Mouse (Mus musculus): ENCODE results near the gene Ruvbl1.

Gene Ruvbl1

DNA sequence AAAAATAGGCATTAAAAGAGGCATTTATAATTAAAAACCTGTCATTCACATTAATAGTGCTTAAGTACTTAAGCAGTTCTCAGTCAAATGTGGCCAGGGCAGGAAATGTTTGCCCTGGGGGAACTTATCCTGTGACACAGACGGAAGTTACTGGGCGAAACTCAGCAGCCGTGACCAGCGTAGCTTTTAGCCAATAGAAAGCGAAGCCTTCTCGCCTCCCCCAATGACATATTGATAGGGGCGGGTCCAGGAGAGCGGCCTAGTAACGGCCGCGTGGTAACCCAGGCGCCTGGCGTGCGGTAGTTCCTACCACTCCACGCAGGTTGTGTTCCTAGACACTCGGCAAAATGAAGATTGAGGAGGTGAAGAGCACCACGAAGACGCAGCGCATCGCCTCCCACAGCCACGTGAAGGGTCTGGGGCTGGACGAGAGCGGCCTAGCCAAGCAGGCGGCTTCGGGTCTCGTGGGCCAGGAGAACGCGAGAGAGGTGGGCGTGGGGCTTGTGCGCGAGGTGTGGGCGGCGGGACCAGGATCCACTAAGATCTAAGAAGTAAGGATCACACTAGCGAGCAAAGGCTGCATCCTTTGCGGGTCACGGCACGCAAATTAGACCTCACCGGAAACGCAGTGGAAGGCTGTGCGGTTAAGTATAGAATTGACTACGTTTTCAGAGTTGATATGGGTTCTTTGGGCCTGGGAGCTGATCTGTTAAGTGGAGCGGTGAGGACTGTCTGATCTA, at the start of gene Ruvbl1:
Ruvbl1 (plus strand) TSS at position 229 of the 740 bp plus-strand sequence.
- DNase-seq (ENCODE audit: inconsistent ontology term) = peak; percentile 92

DNA sequence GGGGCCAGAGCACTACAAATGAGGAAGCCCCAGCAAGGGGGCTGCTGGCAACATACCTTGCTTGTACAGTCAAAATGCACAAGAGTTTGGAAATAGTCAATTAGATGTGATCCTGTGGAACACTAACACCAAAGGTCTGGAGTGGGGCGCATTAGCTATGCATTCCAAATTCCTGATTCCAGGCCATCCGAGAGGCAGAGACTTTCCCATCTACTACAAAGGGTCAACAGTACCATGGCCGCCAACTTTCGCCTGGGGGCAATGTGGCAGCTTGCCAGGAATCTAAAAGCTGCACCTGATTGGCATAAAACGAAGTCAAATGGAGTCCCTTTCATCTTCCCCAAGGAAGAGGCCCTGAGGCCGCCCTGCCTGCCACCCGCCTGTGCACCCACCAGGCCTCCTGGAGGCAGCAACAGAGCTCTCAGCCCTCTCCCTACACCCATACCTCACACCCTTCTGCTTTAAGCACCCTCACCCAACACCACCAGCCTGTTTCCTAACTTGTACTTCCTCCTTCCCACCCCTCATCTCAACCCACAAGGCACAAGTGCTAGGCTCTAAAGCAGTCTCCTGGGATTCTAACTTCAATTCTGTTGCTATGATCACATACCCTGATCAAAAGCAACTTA, 49.0 kb upstream of the Ruvbl1 start:
- peak; percentile 93 for DNase-seq (ENCODE audit: inconsistent ontology term)

DNA sequence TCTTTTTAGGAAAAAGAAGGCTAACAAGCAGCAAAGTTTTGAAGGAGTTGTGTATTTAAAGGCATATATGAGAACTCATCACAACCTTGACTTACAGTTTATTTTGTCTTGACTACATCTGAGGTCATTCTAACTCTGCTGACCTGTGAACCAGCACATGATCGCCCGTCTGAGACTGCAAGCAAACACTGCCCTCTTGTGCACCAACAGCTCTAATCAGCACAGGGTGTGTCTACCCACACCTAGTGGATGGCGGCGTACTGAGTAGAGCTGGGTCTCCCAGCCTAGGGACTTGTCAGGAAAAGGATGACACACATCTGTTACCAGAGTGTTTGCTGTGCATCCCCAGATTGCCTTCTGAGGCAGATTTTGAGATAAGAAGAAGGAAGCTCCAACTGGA, 34.0 kb upstream of the Ruvbl1 start:
- no peak for DNase-seq (ENCODE audit: inconsistent ontology term)

DNA sequence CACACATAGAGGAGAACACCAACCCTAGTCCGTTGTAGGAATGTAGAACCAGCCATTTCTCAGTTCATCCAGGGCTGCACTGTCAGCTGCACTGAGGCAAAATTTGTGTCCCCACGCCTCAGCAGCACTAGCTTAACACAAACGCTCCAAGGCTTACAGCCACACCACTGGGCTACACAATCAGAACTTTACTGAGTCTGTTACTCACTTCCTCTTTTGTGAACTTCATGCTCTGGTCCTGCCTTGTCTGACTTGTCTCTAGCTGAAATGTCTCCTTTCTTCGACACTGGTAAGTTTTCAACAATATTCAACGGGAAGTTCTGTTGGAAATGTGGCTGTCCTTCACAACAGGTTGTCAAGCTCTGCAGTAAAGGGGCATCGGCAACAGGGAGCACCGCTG, 29.6 kb upstream of the Ruvbl1 start:
- no peak for DNase-seq (ENCODE audit: inconsistent ontology term)

DNA sequence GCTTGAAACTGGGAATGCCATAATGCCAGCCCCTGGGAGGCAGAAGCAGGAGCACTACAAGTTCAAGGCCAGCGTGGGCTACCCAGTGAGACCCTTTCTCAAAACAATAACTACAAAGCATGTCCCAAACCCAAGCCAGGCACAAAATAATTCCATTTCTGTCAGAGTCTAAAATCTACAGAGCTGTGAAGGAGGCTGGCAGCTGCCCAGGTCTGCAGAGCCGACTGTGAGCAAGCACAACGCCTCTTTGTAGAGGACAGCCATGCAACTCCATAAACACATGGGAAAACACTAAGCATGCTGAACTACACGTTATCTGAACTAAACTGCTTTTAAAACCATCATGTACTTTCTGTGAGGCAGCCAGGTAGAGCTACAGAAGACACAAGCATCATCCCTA, 26.2 kb upstream of the Ruvbl1 start:
- DNase-seq (ENCODE audit: inconsistent ontology term) = no peak

DNA sequence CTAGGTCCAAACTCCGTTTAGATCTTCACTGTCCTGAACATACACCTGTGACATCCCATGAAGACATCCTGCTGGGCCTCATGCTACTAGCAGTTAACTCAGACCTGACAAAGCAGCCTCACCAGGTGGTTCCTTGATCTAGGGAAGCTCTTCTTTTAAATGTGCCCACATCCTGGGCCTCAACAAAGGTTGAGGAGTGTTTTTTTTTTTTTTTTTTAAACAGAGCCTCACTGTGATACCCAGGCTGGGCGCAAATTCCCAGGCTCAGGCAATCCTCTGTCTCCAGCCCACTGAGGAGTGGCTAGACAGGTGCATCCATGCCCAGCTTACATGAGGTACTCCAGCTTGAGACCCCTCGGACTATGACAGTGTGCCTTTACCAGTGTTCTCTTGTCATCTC, 22.7 kb upstream of the Ruvbl1 start:
- DNase-seq (ENCODE audit: inconsistent ontology term) = no peak

DNA sequence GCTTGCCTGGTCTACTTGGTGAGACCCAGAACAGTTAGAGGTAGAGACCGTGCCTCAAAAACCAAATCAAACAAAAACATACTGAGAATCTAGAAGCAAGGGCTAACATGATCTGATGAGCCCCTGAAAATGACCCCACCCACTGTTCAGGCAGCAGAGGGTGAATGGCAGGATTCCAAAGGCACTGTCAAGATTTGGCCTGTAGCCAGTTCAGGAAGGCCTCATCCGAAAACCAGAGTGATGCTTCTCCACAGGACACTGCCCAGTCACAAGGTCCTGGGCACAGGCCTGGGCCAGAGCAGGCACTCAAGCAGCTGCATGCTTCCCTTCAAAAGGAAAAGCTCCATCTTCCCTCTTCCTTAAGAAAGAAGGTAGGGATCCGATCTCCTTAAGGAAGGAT, 21.8 kb upstream of the Ruvbl1 start:
- no peak for DNase-seq (ENCODE audit: inconsistent ontology term)

DNA sequence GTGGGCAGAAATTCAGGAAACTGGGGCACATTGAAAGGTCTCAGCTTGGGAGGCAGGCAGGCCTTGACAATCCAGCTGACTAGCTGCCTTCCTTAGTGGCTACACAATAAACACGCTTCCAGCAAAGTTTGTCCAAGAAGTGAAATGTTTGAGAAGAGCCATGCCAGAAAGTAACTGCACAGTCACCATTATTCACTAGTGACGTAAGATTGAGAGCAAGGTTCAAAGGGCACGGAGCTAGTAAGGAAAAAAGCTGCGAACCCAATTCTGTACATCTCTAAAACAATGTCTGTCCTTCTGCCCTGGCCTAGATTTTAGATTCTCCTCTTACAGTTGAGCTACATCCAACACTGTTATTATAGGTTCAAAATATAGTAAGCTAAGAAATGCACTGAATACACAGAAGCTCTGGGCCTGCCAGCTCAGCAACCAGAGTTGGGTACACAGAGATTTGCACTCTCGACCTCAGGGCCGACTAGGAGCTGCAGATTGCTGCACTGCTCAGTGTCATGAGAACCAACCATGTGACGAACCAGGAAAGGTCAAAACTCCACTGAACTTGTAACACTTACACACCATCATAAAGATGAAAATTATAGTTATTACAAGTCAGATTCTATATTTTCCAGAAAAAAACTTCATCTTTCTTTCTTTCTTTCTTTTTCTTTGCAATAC, 21.0 kb upstream of the Ruvbl1 start:
- no peak for DNase-seq (ENCODE audit: inconsistent ontology term)

DNA sequence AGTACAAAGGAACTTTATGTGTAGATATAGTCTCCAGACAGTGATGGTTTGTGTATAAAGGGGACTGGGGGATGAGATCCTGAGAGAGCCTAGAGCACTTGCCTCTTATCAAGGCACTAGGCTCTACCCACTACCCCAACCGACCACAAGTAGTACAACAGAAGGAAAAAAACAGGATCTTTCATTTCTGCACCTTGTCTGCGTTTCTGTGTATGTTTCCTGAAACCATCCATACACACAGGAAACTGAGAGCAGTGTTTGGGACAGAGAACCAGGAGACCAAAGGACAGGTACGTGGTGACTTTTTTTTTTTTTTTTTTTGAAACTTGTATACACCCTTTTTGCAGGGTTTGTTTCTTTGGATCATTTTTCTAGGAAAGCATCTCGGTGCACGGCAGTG, 19.5 kb upstream of the Ruvbl1 start:
- DNase-seq (ENCODE audit: inconsistent ontology term) = no peak

DNA sequence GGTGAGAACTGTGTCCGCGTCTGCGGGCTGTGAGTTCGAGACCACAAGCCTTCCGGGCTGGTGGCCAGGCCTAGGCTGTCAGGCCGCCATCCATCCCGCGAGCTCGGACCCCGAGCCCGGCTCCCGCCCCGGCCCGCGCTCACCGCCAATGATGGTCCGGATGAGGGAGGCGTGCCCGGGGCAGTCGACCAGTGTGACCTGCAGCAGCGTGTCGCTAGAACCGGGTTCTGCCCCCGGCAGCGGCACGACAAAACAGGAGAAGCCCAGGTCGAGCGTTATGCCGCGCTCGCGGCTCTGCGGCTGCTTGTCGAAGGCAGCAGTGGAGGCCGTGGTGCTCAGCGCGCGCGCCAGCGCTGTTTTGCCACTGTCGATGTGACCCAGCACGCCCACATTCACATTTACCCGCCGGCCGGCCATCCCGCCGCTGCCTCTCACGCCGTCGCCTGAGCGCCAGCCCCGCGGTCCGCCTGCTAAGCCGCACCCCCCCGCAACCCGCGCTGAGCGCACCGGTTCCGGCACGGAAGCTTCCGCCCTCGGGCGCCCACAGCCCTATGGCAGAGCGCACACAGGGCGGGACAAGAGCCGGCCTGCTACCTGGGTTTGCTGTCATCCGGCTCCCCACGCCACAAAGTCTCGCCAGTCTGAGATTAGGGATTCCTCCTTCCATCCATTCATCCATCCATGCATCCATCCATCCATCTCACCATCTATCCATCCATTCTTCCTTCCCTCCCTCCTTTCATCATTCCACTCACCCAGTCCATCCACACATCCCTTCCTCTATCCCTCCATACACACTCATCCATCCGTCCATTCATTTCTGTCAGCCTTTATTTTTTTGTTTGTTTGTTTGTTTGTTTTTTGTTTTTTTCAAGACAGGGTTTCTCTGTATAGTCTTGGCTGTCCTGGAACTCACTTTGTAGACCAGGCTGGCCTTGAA, 18.9 kb upstream of the Ruvbl1 start, which contains the start of gene Eefsec:
Eefsec (minus strand) TSS at position 477 of the 940 bp plus-strand sequence.
- peak; percentile 87 for DNase-seq (ENCODE audit: inconsistent ontology term)

DNA sequence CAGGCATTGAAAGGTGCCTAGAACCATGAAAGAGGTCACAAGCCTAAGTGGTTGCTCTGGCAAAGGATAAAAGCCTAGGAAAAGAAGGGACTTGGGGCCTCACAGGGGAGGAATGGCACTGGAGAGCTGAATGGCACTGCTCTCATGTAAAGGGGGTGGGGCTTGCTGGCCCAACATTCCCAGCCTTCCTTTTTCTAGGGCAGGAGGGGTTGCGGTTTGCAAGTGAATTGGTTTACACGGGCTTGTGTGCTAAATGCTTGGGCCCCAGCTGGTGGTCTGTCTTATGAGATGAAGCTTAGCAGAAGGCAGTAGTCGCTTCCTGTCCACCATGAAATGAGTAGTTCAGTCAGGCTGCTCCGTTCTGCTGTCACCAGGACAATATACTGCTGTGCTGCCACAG, 17.8 kb upstream of the Ruvbl1 start:
- peak; percentile 46 for DNase-seq (ENCODE audit: inconsistent ontology term)

DNA sequence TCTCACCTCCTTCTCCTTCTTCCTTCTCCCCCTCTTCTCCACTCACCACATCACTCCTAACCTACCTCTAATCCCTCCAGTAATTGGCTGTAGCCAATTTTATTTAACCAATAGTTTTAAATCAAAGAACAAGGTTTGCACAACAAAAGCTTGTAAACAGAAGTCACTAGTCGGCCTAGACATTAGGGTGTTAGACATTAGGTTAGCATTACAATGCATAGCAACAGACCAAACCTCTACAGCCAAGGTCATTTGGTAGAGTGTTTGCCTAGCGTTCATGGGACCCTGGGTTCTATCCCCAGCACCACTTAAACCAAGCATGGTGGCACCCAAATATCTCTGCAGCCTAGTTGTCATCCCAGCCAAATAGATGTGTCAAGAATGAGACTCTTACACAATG, 10.7 kb upstream of the Ruvbl1 start:
- DNase-seq (ENCODE audit: inconsistent ontology term) = no peak

DNA sequence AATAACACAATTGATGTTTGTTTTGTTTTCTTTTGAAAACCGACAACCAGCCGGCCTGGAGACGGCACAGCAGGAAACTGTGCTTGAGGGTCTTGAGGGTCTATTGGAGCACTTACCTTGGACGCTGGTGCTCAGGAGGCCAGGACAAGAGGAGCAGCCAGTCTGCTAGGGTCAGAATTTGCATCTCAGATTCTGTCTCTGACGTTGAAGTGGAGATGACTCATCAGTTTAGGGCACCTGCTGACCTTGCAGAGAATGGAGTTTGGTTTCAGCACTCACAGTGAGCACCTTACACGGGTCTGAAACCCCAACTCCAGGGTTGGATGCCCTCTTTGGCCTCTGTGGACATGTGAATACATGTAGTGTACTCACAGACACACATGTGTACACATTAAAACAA, 4.7 kb downstream of the Ruvbl1 start:
- DNase-seq (ENCODE audit: inconsistent ontology term) = no peak

DNA sequence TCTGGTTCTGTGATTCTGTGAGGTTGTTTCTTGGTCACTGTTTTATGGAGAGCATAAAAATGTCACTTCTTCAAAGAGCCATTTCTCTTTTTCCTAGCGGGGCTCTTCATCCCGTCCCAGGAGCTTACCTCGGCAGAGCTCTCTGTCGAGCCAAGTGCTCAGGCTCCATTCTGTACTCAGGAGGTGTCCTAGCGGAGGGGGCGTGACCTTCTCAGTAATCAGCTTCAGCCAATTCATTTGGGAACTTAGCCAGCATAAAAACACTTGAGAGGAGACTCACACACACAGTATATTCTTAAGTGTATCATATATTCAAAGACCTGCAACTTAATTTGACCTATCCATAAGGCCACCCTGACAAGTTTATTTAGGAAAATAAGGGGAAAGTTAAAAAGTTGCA, 15.2 kb downstream of the Ruvbl1 start:
- no peak for DNase-seq (ENCODE audit: inconsistent ontology term)

DNA sequence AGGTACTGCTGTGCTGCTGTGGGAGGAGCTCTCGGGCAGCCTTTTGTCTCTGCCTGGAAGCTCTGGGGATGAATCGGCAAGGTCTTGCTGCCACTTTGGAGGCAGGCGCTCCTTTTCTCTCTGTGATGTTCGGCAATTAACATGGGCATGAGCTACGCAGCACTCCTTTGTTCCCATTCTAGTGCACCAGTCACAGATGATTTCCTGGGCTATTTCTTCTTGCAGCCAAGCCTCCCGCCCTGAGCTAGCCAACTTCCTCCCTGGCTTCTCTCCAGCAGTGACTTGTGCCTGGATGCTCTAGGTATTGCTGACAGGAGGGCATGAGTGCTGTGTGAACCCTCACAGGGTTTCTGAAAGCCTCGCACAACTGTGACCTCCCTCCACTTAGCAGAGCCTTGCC, 17.9 kb downstream of the Ruvbl1 start:
- peak; percentile 81 for DNase-seq (ENCODE audit: inconsistent ontology term)

DNA sequence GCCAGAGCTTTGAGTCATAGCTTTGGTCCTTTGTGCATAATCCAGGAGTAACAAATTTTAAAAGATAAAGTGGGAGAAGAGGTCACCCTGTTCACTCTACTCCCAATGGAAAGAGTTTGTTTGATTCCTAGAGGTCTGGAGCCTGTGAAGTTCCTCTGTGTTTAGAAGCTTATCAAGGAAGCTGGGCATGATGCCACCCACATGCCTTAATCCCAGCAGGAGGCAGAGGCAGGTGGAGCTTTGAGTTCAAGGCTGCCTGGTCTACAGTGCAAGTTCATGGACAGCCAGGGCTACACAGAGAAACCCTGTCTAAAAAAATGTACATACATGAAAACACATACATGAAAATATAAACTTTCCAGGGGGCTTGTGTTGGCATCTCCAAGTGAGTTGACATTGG, 18.7 kb downstream of the Ruvbl1 start:
- DNase-seq (ENCODE audit: inconsistent ontology term) = no peak

DNA sequence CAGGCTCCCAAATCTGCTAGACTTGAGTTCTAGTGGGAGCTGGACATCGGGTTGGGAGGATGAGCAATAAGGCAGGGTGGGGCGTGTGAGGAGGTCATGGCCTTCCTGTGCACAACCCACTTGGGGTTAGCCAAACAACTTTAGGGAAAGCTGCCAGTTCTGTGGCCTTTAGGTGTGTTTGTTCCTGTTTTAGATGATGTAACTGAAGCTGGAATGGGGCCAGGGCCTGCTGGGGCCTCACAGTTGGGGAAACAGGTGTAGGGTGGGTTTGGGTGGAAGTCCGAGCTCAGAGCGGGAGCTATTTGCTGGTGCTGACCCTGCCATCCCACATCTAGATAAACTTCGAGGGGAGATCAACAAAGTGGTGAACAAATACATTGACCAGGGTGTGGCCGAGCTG, 20.2 kb downstream of the Ruvbl1 start:
- no peak for DNase-seq (ENCODE audit: inconsistent ontology term)

DNA sequence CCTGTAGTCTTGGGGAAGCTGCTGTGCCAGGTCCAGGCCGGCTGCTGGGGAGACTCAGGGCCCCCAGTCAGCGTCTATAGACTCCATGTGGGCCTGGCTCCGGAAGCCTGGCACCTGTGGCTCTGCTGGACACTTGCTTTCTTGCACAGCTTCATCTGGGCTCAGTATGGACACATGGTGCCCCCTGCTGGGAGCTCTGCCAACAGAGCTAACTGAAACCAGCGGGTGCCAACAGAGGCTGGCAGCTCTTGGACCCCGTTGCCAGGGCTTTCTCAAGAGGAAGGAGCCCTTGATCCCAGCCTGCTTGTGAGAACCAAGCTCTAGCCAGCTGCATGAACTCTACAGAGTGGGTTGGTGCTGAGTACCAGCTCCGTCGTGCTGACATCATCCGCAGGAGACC, 21.7 kb downstream of the Ruvbl1 start:
- peak; percentile 43 for DNase-seq (ENCODE audit: inconsistent ontology term)

DNA sequence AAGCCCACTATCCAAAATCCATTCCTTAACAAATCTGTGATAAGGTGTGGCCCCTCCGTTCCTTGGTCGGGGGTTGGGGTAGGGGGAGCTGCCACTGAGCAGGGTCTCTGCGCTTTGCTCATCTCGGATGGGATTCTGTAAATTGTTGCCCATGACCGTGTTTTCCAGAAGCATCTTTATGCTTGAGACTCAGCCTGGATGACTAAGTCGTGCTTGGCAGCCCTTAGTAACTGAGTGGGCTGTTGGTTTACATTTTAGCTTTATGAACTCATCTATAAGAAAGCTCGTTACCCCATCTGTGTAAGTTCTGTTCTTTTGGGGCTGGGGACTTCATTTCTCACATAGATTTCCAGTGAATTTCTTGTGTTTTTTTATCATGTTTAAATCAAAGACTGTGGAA, 23.8 kb downstream of the Ruvbl1 start:
- DNase-seq (ENCODE audit: inconsistent ontology term) = no peak

DNA sequence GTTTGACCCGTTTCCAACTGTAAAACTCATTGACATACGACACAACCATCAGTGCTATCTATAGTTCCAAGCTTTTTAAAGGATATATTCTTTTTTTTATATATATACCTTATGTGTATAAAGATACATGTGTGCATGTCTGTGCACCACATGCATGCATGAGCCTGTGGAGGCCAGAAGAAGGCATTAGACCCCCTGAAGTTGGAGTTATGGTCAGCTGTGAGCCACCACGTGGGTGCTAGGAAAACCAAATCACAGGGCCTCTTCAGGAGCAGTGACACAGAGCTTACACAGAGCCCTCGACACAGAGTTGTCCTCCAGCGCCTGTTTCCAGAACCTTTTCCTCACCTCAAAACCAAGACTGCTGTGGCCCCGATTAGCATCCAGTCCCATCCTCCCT, 24.6 kb downstream of the Ruvbl1 start:
- no peak for DNase-seq (ENCODE audit: inconsistent ontology term)

DNA sequence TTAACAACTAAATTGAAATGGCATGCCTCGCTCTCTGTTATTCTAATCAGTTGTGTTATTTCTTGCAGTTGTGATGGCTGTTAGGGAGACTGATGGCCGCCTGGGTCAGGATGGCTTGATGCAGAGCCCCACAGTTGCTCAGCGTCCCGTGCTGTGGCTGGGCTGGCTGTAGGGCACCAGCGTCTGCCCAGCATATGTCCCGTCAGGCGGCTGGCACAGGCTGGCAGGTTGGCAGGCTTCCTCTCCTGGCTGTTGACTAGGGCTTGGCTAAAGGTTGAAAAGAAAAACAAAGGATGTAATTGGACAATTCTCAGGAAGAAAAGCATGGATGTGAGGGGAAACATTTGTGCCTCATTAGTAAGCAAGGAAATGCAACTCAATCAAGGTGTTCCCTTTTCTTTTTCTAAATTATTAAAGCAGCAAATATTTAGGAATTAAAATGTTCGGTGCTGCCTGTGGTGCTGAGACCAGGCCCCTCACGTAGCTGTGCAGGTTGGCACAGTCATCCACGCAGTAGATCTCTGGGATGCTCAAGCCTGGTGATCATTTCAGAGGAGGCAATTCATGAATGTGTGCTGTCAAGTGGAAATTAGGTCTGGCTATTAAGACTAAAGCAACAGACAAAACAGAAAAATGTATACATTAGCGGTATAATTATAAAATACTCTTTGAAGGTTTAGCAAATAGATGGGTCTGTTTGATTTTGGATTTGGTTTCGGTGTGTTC, 25.6 kb downstream of the Ruvbl1 start:
- peak; percentile 62 for DNase-seq (ENCODE audit: inconsistent ontology term)

All from Muller cell, postnatal 12 days (primary cell).